Mouse (Mus musculus) CH12.LX (cell line): ENCODE data around the gene Fmo6. TPM values are rescaled to one million over a fixed set of nuclear protein-coding genes. Genes with fewer than 3 reads are reported as not detected.

Experiments used
- DNase-seq: peaks from one replicate; pipeline ENCODE4 v3.0.0-alpha.2; 2013; ENCODE audit errors: extremely low read depth
- H3K27ac ChIP-seq: 2 replicates; pipeline ENCODE4 v1.5.1; 2012; ENCODE audit warnings: low read depth, mild to moderate bottlenecking, control low read depth, moderate library complexity; ENCODE audit not compliant: insufficient read depth
- H3K27me3 ChIP-seq: replicated peaks from 2 replicates; pipeline ENCODE3; 2012; ENCODE audit warnings: inconsistent platforms
- H3K36me3 ChIP-seq, 2 experiments: replicated peaks in 1 of 2; 2 replicates each; pipeline versions ENCODE3 to v1.6.1; 2012; ENCODE audit warnings: inconsistent platforms in 1 of 2, low read length in 1 of 2, mild to moderate bottlenecking in 1 of 2, mixed read lengths in 1 of 2, moderate library complexity in 1 of 2; ENCODE audit not compliant: control insufficient read depth in 1 of 2, insufficient read depth in 1 of 2
- H3K4me1 ChIP-seq, 2 experiments: 2 replicates each; pipeline ENCODE4 v1.6.1; 2012; ENCODE audit warnings: inconsistent platforms in 1 of 2, moderate library complexity in 1 of 2; ENCODE audit not compliant: insufficient read depth in 2 of 2, control insufficient read depth in 1 of 2
- H3K4me2 ChIP-seq: 2 replicates; pipeline ENCODE4 v1.6.1; 2012; ENCODE audit warnings: low read depth, mild to moderate bottlenecking, control low read depth; ENCODE audit not compliant: poor library complexity, insufficient read depth, severe bottlenecking
- H3K4me3 ChIP-seq, 3 experiments: fragments of 150-350 bp in 1 of 3; sonication (generic) in 1 of 3; replicated peaks in 1 of 3; 2 replicates each; pipeline versions ENCODE3 to v1.5.1; 2011 to 2012; ENCODE audit warnings: low read depth in 2 of 3, low read length in 2 of 3, mild to moderate bottlenecking in 2 of 3, moderate library complexity in 2 of 3, control low read depth in 1 of 3, improper control_type of control experiment in 1 of 3, inconsistent platforms in 1 of 3, mixed read lengths in 1 of 3; ENCODE audit not compliant: poor library complexity in 1 of 3
- H3K79me2 ChIP-seq: replicated peaks from 2 replicates; pipeline ENCODE4 v1.6.1; 2012; ENCODE audit warnings: mild to moderate bottlenecking, moderate library complexity; ENCODE audit not compliant: control insufficient read depth, poor library complexity, insufficient read depth, severe bottlenecking; ENCODE audit errors: extremely low read depth
- H3K9ac ChIP-seq: 2 replicates; pipeline ENCODE4 v1.6.1; 2012; ENCODE audit warnings: low read depth, mild to moderate bottlenecking, control low read depth, moderate library complexity; ENCODE audit not compliant: insufficient read depth
- H3K9me3 ChIP-seq: replicated peaks from 2 replicates; pipeline ENCODE3; 2012; ENCODE audit warnings: low read length, inconsistent platforms, mixed read lengths
- BHLHE40 ChIP-seq: IDR thresholded peaks from 2 replicates; pipeline ENCODE4 v1.6.1; 2011; ENCODE audit warnings: mild to moderate bottlenecking, low read depth, low read length, improper control_type of control experiment
- CHD1 ChIP-seq: IDR thresholded peaks from 2 replicates; pipeline ENCODE4 v1.6.1; 2012; ENCODE audit warnings: low read depth, low read length, improper control_type of control experiment, inconsistent platforms
- ETS1 ChIP-seq: conservative IDR thresholded peaks from 2 replicates; pipeline ENCODE4 v1.6.1; 2012; ENCODE audit warnings: low read depth, mild to moderate bottlenecking, inconsistent platforms, low read length, improper control_type of control experiment, moderate library complexity
- GABPA ChIP-seq: IDR thresholded peaks from 2 replicates; pipeline ENCODE4 v1.6.1; 2012; ENCODE audit warnings: low read depth, low read length, improper control_type of control experiment, inconsistent platforms; ENCODE audit not compliant: insufficient replicate concordance
- HCFC1 ChIP-seq: IDR thresholded peaks from 2 replicates; pipeline ENCODE4 v1.6.1; 2012; ENCODE audit warnings: low read depth, mild to moderate bottlenecking, inconsistent platforms, low read length, improper control_type of control experiment
- IRF4 ChIP-seq: IDR thresholded peaks from 2 replicates; pipeline ENCODE4 v1.6.1; 2014; ENCODE audit warnings: low read depth, mild to moderate bottlenecking, inconsistent platforms, low read length, improper control_type of control experiment
- JUN ChIP-seq: IDR thresholded peaks from 2 replicates; pipeline ENCODE4 v1.6.1; 2011; ENCODE audit warnings: low read depth, mild to moderate bottlenecking, low read length, improper control_type of control experiment, moderate library complexity; ENCODE audit not compliant: insufficient read depth
- JUND ChIP-seq: conservative IDR thresholded peaks from 2 replicates; pipeline ENCODE4 v1.6.1; 2011; ENCODE audit warnings: low read depth, low read length, improper control_type of control experiment
- KAT2A ChIP-seq: IDR thresholded peaks from 2 replicates; pipeline ENCODE4 v1.6.1; 2012; ENCODE audit warnings: low read length, improper control_type of control experiment, inconsistent platforms; ENCODE audit not compliant: insufficient replicate concordance
- MAFK ChIP-seq: IDR thresholded peaks from 2 replicates; pipeline ENCODE4 v1.6.1; 2011; ENCODE audit warnings: low read length, improper control_type of control experiment; ENCODE audit not compliant: insufficient replicate concordance
- MAZ ChIP-seq: IDR thresholded peaks from 2 replicates; pipeline ENCODE4 v1.6.1; 2012; ENCODE audit warnings: low read depth, mild to moderate bottlenecking, inconsistent platforms, low read length, improper control_type of control experiment, moderate library complexity
- MYC ChIP-seq: IDR thresholded peaks from 2 replicates; pipeline ENCODE4 v1.6.1; 2011; ENCODE audit warnings: low read depth, mild to moderate bottlenecking, improper control_type of control experiment, low read length
- PAX5 ChIP-seq: IDR thresholded peaks from 2 replicates; pipeline ENCODE4 v1.6.1; 2012; ENCODE audit warnings: low read length, inconsistent platforms, mixed read lengths
- POLR2A ChIP-seq: IDR thresholded peaks from 2 replicates; pipeline ENCODE4 v1.6.1; 2011; ENCODE audit warnings: low read depth, mild to moderate bottlenecking, improper control_type of control experiment, low read length
- SIN3A ChIP-seq: IDR thresholded peaks from 2 replicates; pipeline ENCODE4 v1.6.1; 2012; ENCODE audit warnings: low read length, improper control_type of control experiment, inconsistent platforms
- TCF12 ChIP-seq: IDR thresholded peaks from 2 replicates; pipeline ENCODE4 v1.6.1; 2014; ENCODE audit warnings: low read depth, mild to moderate bottlenecking, inconsistent platforms, low read length, improper control_type of control experiment
- USF1 ChIP-seq: IDR thresholded peaks from 2 replicates; pipeline ENCODE4 v1.6.1; 2014; ENCODE audit warnings: low read depth, mild to moderate bottlenecking, inconsistent platforms, low read length, improper control_type of control experiment
- ZMIZ1 ChIP-seq: IDR thresholded peaks from 2 replicates; pipeline ENCODE4 v1.6.1; 2012; ENCODE audit warnings: low read depth, mild to moderate bottlenecking, inconsistent platforms, low read length, improper control_type of control experiment
- dilution Hi-C: fragments of 300-500 bp; cut with MboI; formaldehyde crosslinking; loops from 2 replicates; pipeline ENCODE4 v1.14.3; 2020; ENCODE audit warnings: low sequenced_read_pairs; ENCODE audit not compliant: extremely low pct_unique_long_range_greater_than_20kb, extremely low pct_ligation_motif_present
- in situ Hi-C: fragments of 300-500 bp; cut with MboI; formaldehyde crosslinking; loops from 3 replicates; pipeline ENCODE4 v1.14.3; 2019; ENCODE audit warnings: low sequenced_read_pairs, low pct_ligation_motif_present, low pct_unique_long_range_greater_than_20kb, mixed read lengths
- polyA plus RNA-seq: library from polyadenylated mRNA; unstranded; fragments of >175 nt; gene quantifications from 2 replicates; pipeline ENCODE4 v1.2.1, GENCODE M21; 2012; ENCODE audit warnings: low read depth; ENCODE audit not compliant: insufficient read length
- total RNA-seq, 2 experiments: library from RNA; depleted of rRNA; stranded (reverse); fragments of 300-350 nt in 1 of 2; fragments of >200 nt in 1 of 2; gene quantifications; 2 replicates each; pipeline ENCODE4 v1.2.3; 2012 to 2014

Fmo6 gene
- total and polyA plus RNA-seq, 3 experiments: not detected

GRCm38 (mm10) chr1:162931310-162931875 lies 5.9 kb downstream of the Fmo6 start:
- no peak overlapping the region for H3K9ac ChIP-seq
- no peaks in the 10 kb centered on the region for H3K79me2 ChIP-seq
- dilution Hi-C loops (no loop called here), in situ Hi-C loops (no loop called here)
- no peak overlapping the region for H3K4me2 ChIP-seq
- H3K4me1 ChIP-seq: peaks cover 5 to 8% of the 10 kb centered on the region in 2 experiments; a peak in 3 of 4 replicates
- no peaks in the 10 kb centered on the region for H3K9me3 ChIP-seq
- no peaks in the 10 kb centered on the region for H3K27me3 ChIP-seq
- no peak for DNase-seq
- H3K4me3 ChIP-seq: no peak overlapping the region
- no peak overlapping the region for H3K27ac ChIP-seq
- H3K36me3 ChIP-seq: no peaks in the 10 kb centered on the region
- no peak for TF ChIP-seq TCF12
- TF ChIP-seq MAZ: no peak
- TF ChIP-seq PAX5: no peak
- no peak for TF ChIP-seq CHD1
- TF ChIP-seq JUN: no peak

GRCm38 (mm10) chr1:162930631-162931030 lies 6.7 kb downstream of the Fmo6 start:
- Histone ChIP-seq H3K4me1 (peaks cover 5 to 8% of the 10 kb centered on the region in 2 experiments; a peak in 3 of 4 replicates), H3K79me2 (no peaks in the 10 kb centered on the region), H3K4me3 (no peak overlapping the region), H3K36me3 (no peaks in the 10 kb centered on the region), H3K4me2 (no peak overlapping the region), H3K9me3 (no peaks in the 10 kb centered on the region), H3K27ac (no peak overlapping the region), H3K9ac (no peak overlapping the region), H3K27me3 (no peaks in the 10 kb centered on the region)
- DNase-seq: no peak
- dilution Hi-C loops: no loop called here
- TF ChIP-seq GABPA (no peak), POLR2A (no peak), MAFK (no peak), KAT2A (no peak), USF1 (no peak), ETS1 (no peak), ZMIZ1 (no peak)
- in situ Hi-C loops: no loop called here

- TF ChIP-seq ZMIZ1 (no peak), IRF4 (no peak), BHLHE40 (no peak), MYC (no peak), CHD1 (no peak), PAX5 (no peak), KAT2A (no peak), ETS1 (no peak), SIN3A (no peak), HCFC1 (no peak), JUND (no peak)
- TF ChIP-seq, all 38 proteins: peak for 0
- no peak for DNase-seq
- no peaks in the 10 kb centered on the region for H3K79me2 ChIP-seq
- no peak overlapping the region for H3K4me2 ChIP-seq
- in situ Hi-C loops (no loop called here), dilution Hi-C loops (no loop called here)
- no peak overlapping the region for H3K9ac ChIP-seq
- H3K4me3 ChIP-seq: no peak overlapping the region
- H3K4me1 ChIP-seq: peaks cover 5 to 7% of the 10 kb centered on the region in 2 experiments; a peak in 3 of 4 replicates
- no peak overlapping the region for H3K27ac ChIP-seq
- H3K36me3 ChIP-seq: no peaks in the 10 kb centered on the region
- no peaks in the 10 kb centered on the region for H3K27me3 ChIP-seq
- no peaks in the 10 kb centered on the region for H3K9me3 ChIP-seq
These were observed 8.2 kb downstream of the Fmo6 start for GRCm38 (mm10) chr1:162929146-162929545.
